Mouse (Mus musculus) left cerebral cortex, adult 2 months (tissue): ENCODE results near the gene Gm26558. TPM values are rescaled to one million over a fixed set of nuclear protein-coding genes. Genes with fewer than 3 reads are reported as not detected.

Experiments
- DNase-seq, 2 experiments: peaks; one replicate each; pipeline ENCODE4 v3.0.0; 2021 to 2022; ENCODE audit warnings: low spot score in 2 of 2, mixed read lengths in 1 of 2; ENCODE audit errors: extremely low spot score in 1 of 2
- H3K27ac ChIP-seq: fragments of 200-600 bp; 2 replicates; pipeline ENCODE4 v1.8.1; 2022
- H3K4me3 ChIP-seq: fragments of 200-600 bp; 2 replicates; pipeline ENCODE4 v1.8.1; 2022
- CTCF ChIP-seq: fragments of 200-600 bp; IDR thresholded peaks from 2 replicates; pipeline ENCODE4 v1.8.1; 2022; ENCODE audit warnings: antibody characterized with exemption, mild to moderate bottlenecking, moderate library complexity
- intact Hi-C: fragments of 180-260 bp; cut with DNase I; formaldehyde crosslinking; loops from one replicate; pipeline ENCODE4 v1.15.1; 2025
- total RNA-seq, 2 experiments: library from RNA; stranded (reverse); gene quantifications; 2 replicates each; pipeline ENCODE4 v1.2.3; 2021

Gm26558 gene
- total RNA-seq, 2 experiments from 2014 or later = 0.41 TPM; not detected in 1

DNA sequence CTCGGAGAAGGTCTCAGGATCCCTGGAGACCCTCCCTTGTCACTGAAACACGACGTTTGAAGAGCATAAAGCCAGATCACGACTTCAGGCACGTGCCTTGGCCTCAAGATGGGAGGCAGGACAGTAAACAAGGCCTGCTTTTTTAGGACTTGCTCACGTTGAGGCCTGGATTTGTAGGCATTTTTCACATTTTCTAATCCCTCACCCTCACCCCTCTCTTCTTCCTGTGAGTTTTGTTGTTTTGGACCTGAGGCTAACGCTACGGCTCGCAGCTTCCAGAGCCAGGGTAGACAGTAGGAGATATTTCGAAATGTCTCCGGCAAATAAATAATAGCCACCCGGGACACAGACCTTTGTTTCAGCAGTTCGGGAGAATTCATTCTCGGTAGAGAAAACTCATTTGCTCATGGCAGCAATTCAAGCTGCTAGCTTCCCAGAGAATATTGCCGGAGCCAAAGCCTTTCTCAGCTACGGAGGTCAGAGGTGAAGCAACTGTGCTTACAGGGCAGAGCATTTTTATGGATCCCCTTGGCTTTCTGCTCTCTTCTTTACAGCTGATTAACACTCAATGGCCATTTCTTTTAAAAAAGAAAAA lies 18.8 kb downstream of the Gm26558 start:
- no peak overlapping the region for H3K4me3 ChIP-seq
- intact Hi-C loops = no loop called here
- no peak for DNase-seq
- no peak for TF ChIP-seq CTCF
- no peak overlapping the region for H3K27ac ChIP-seq

DNA sequence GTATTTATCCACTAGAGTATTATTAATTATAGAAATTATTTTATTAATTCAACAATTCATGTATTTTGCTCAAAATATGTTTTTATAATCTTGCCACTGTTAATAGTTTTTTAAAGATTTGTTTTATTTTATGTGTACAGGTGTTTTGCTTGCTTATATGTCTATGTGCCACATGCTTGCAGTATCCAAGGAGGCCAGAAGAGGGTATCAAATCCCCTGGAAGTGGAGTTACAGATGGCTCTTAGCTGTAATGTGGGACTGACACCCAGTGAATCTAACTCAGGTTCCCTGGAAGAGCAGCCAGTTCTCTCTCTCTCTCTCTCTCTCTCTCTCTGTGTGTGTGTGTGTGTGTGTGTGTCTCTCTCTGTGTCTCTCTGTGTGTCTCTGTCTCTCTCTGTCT lies 20.9 kb downstream of the Gm26558 start:
- H3K27ac ChIP-seq = no peak overlapping the region
- no peak overlapping the region for H3K4me3 ChIP-seq
- intact Hi-C loops = no loop called here
- TF ChIP-seq CTCF = peak; percentile 2; the same call in 1 of the 2 replicates
- DNase-seq = no peak

DNA sequence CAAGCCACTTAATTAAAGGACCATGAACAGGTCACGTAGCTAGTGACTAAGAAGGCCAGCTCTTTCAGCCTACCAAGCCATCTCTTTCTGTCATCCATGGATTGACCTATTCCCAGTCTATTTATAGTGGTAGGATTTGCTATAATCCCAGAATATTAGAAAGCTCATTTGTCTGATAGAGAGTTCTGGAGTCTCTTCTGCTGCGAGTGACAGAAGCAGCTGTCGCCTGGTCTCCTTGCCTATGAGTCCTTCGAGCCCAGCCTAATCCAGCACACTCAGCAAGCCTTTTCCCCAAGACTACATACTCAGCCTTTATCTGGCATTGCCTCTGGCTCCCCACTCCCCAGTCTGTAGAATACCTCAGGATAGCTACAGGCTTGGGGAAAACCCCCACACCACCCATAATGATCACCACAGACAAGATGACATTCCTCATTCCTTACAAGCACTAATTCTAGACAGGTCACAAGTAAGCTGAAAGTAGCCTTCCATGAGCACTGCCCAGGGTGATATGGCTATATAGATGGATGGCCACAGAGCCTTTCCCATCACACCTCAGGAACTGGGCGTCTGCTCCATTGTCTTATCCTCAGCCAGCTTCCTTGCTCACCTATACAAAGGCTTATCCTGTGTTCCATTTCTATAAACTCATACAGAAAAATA lies 27.7 kb downstream of the Gm26558 start:
- no peak overlapping the region for H3K4me3 ChIP-seq
- intact Hi-C loops = no loop called here
- no peak for DNase-seq
- no peak overlapping the region for H3K27ac ChIP-seq
- no peak for TF ChIP-seq CTCF

DNA sequence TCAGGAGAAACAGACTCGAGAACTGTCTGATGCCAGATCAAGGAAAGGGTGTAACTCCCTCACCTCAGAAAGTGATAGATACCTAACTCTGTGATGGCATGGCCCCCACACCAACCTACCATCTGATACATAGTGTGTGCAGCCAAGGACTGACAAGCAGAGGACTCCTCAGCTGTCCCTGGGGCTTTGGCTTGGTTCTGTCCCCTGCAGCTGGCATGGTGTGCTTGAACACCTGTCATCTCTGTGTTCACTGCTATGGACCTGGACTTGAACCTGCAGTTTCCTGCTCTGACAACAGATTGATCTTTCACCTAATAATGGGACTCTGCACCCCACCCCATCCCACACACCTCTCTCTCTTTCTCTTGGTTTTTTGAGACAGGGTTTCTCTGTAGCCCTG lies 29.5 kb downstream of the Gm26558 start:
- intact Hi-C loops = no loop called here

DNA sequence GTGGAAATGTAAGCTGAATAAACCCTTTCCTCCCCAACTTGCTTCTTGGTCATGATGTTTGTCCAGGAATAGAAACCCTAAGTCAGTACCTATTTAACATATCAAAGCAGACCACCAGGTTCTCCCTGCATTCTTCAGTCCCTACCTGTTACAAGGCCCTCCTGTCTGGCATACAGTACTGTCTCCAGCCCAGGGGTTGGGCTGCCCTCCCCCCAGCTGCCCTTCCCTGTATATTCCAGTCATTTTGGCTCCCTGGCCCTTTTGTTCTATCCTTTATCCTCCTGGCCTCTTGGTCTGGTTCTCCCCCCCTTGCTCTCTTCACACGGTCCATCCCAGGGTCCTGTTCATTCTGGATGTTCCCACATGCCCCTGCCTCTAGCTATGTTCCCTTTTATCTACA lies 30.6 kb downstream of the Gm26558 start:
- TF ChIP-seq CTCF = no peak
- no peak overlapping the region for H3K27ac ChIP-seq
- no peak for DNase-seq
- intact Hi-C loops = no loop called here
- no peak overlapping the region for H3K4me3 ChIP-seq

More for the DNA sequence above, 29.5 kb downstream of the Gm26558 start:
- no peak for TF ChIP-seq CTCF
- no peak for DNase-seq
- Histone ChIP-seq H3K27ac (no peak overlapping the region), H3K4me3 (no peak overlapping the region)

DNA sequence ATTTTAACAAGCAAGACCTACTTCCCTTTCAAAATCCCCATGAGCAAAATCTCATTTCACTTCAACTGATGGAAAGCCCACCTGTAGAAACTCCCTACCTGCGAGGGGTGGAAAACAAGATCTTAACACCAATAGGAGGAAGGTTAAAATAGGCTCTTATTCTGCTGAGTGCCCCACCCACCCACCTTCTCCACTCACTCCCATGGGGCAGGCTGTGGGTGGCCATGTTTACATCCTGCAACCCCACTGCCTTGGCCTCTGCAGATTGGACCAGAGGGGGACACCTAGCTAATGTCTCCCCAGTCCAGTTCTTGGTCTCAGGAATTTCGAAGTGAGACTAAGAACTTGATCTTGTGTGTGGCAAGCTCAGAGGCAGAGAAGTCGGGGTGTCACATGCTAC lies 32.0 kb downstream of the Gm26558 start:
- TF ChIP-seq CTCF = no peak
- DNase-seq = no peak
- Histone ChIP-seq H3K27ac (no peak overlapping the region), H3K4me3 (no peak overlapping the region)
- intact Hi-C loops = no loop called here

DNA sequence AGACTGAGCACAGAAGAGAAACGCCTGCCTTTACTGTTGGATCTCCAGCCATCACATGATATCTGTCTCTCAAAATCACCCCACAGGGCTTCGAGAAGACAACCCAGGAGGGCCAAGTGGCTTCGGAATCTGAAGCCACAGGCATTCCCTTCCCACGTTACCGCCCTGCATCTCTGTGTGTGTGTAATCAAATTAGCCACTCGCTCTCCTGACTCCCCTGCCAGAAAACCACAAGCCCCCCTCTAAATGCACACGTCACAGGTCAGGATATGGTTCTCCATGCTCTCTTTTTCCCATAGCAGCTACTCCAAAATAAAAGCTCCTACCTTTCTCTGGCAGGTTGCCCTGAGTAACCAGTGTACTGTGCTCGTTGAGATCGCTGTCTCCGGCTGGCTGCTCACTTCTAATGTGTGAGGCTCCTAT lies 32.6 kb downstream of the Gm26558 start:
- intact Hi-C loops = no loop called here
- no peak for TF ChIP-seq CTCF
- Histone ChIP-seq H3K4me3 (no peak overlapping the region), H3K27ac (no peak overlapping the region)
- DNase-seq = peak in 1 of 2 experiments; percentile 27

DNA sequence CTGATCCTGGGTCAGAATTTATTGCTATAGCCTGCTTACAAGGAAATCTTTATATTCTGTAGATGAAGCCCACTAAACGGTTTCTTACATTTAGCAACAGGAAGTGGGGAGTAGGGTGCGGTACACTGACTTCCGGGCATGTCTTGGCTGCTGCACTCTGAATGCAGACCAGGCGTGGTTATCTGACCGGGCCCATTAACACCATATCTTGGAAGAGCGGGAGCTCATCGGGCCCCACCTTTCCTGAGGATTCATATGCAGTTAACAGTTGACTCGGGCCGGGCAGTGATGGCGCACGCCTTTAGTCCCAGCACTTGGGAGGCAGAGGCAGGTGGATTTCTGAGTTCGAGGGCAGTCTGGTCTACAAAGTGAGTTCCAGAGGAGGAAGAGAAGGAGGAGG lies 33.5 kb downstream of the Gm26558 start:
- intact Hi-C loops = no loop called here
- DNase-seq = no peak
- no peak overlapping the region for H3K27ac ChIP-seq
- no peak overlapping the region for H3K4me3 ChIP-seq
- TF ChIP-seq CTCF = no peak

DNA sequence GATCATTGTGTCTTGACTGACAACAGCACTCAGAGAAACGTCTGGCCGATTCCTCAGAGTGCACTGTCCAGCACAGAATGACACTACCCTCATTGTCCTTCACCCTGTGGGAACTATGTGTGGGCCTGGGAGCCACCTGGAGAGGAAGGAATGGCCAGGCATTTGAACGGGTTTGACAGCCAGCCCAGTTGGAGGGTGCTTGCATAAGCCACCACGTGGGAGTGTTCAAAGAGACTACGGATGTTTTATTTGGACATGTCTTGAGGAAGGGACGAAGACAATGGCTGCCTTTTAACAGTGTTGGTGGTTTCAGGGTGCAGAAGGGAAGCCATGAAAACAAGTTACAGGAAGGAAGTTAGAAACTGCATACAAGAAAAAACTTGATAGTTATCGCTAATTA lies 36.1 kb downstream of the Gm26558 start:
- intact Hi-C loops = no loop called here
- H3K27ac ChIP-seq = no peak overlapping the region
- TF ChIP-seq CTCF = no peak
- no peak overlapping the region for H3K4me3 ChIP-seq
- DNase-seq = no peak

DNA sequence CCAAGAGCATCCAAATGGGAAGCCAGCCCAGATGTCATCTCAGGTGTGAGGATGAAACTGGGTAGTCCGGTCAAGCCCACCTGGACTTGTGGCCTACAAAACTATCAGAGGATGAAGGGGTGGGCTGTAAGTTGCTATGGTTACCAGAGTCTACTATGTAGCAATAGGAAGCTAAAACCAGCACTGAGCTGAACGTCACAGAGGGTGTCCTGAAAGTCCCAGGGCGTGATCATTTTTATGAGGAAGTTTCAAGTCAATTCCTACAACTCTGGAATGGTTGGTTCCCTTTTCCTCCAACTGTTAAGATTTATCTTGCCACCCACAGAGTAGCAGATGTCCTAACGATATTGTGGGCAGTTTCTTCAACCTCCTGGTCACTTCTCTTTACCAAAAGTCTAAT lies 39.7 kb downstream of the Gm26558 start:
- intact Hi-C loops = no loop called here
- TF ChIP-seq CTCF = no peak

DNA sequence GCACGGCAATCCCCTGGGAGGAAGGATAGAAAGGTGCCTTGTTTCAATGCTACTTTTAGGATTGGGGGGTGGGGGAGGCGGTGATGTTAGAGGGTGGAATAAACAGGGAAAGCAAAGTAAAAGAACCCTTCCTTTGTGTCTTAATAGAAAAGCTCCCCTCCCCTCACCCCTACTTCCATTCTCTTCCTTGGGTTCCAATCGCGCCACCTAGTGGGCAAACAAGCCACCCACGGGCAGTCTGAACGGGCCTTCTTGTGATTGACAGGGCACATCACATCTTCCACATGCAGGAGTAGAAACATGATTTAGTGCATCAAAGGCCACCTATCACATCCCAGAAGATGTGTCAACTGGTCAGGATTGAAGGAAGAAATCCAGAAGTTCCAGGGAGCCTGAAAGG lies 41.7 kb downstream of the Gm26558 start:
- DNase-seq = peak; percentile 47 to 49
- H3K27ac ChIP-seq = no peak overlapping the region
- H3K4me3 ChIP-seq = no peak overlapping the region
- intact Hi-C loops = no loop called here
- peak; percentile 68 for TF ChIP-seq CTCF

More for the DNA sequence above, 39.7 kb downstream of the Gm26558 start:
- DNase-seq = no peak
- H3K27ac ChIP-seq = no peak overlapping the region
- H3K4me3 ChIP-seq = no peak overlapping the region

DNA sequence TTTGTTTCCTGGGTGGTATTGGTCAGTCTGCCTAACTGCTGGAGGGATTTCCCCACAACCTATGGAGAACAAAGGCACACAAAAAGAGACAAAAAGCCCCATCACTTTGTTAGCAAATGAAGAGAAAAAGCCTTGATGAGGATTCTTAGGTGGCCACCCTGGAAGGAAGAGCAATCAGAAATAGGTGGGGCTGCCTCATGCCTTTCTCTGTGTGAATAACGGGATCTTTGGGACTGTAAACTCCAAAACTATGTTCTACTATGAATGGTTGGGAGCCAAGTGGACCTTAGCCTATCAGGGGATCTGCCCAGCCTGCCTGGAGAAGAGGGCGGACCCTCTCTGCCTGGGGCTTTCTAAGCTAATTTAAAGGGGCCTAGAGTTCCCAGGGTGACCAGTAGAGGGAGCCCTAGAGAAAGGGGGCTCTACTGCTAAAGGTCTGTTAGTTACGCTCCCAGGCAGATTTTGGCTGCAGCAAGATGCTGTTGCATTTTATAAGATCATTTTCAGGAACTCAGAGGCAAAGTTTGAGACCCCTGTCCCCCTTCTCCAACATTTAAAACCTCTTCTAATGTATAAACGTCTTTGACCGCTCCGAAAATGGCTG lies 42.6 kb downstream of the Gm26558 start:
- intact Hi-C loops = no loop called here
- DNase-seq = no peak
- Histone ChIP-seq H3K27ac (no peak overlapping the region), H3K4me3 (no peak overlapping the region)
- peak; percentile 49 for TF ChIP-seq CTCF
